Mouse (Mus musculus) cerebellum, adult 2 months (tissue): ENCODE data around the gene Krt80.

ENCODE experiments used
- CTCF ChIP-seq: fragments of 200-500 bp; IDR thresholded peaks from 2 replicates; pipeline ENCODE4 v1.5.1; 2011; ENCODE audit warnings: low read depth, mild to moderate bottlenecking, control low read depth, low read length, moderate library complexity, borderline replicate concordance; ENCODE audit not compliant: insufficient read depth
- POLR2A ChIP-seq: fragments of 200-500 bp; IDR thresholded peaks from 2 replicates; pipeline ENCODE4 v1.6.1; 2011; ENCODE audit warnings: low read length, control low read depth, borderline replicate concordance; ENCODE audit not compliant: insufficient read depth

- TF ChIP-seq CTCF (no peak), POLR2A (no peak)
Measured at GRCm38 (mm10) chr15:101352706-101353465, 17.1 kb downstream of the Krt80 start.
